In the genomic region with DNA sequence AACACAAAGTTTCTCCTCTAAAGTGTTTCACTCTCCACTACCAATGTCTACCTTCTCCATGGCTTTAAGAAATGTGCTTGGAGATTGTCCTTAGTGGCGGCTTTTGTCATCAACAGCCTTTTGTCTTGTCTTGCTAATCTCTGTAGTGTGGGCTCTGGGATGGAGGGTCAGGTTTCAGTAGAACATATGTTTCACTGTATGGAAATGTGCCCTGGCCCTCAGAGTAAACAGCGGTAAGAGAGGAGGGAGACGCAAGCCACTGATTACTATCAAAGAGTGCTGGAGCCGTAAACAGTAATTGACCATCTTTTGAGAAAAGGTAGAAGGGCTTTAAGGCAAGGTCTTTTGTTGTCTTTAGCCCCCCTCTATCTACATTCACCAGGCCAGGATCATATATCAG, we compare ENCODE assay signal across 23 mouse cellular contexts.
DNase-seq lines count a peak whose midpoint lies in the region; ATAC-seq and TF ChIP-seq lines count a peak whose summit lies in the region.
"Had no signal": no experiment of that assay in that cellular context is flagged by ENCODE, and none has a peak within 500 bp of the region (broad histone marks: within the 10 kb centered on the region; RNA-seq: fewer than 3 reads in every experiment).

No protein-coding gene starts in this region.

- ATAC-seq in hindbrain, embryonic 11.5 days (ENCODE audit: low FRiP score): no peak
- ATAC-seq in hindbrain, embryonic 13.5 days (ENCODE audit: low FRiP score): no peak
- ATAC-seq in neural tube, embryonic 15.5 days (ENCODE audit: low FRiP score): no peak
- no peak for ATAC-seq in embryonic facial prominence, embryonic 12.5 days (ENCODE audit: insufficient number of reproducible peaks, insufficient read depth, low FRiP score, low TSS enrichment)
- no peak for ATAC-seq in limb, embryonic 14.5 days (ENCODE audit: low FRiP score, low read depth)
- ATAC-seq: liver, postnatal 0 days had no signal

- no peaks in the 10 kb centered on the region for H3K4me1 ChIP-seq in hindbrain, embryonic 11.5 days (replicated peaks; ENCODE audit: control insufficient read depth, insufficient read depth, low read length)
- H3K4me1 ChIP-seq in hindbrain, embryonic 13.5 days (replicated peaks): no peaks in the 10 kb centered on the region
- no peaks in the 10 kb centered on the region for H3K4me1 ChIP-seq in neural tube, embryonic 15.5 days
- peaks cover 22% of the 10 kb centered on the region; the same call in 1 of the 2 replicates for H3K4me1 ChIP-seq in embryonic facial prominence, embryonic 12.5 days
- H3K4me1 ChIP-seq in limb, embryonic 14.5 days (ENCODE audit: control insufficient read depth, insufficient read depth, low read length): peaks cover 6% of the 10 kb centered on the region; the same call in 1 of the 2 replicates
- H3K4me1 ChIP-seq: forebrain, embryonic 12.5 days; heart, embryonic 12.5 days; hindbrain, embryonic 15.5 days; neural tube, embryonic 12.5 days had no signal

- no peak overlapping the region for H3K4me2 ChIP-seq in hindbrain, embryonic 11.5 days (replicated peaks; ENCODE audit: low read depth, low read length)
- H3K4me2 ChIP-seq in hindbrain, embryonic 13.5 days: no peak overlapping the region
- H3K4me2 ChIP-seq in neural tube, embryonic 15.5 days: no peak overlapping the region
- H3K4me2 ChIP-seq in embryonic facial prominence, embryonic 12.5 days (replicated peaks): 0 out of 2 replicates have a peak overlapping the region, but pooled peaks have one; percentile 7
- H3K4me2 ChIP-seq in limb, embryonic 14.5 days (replicated peaks; ENCODE audit: low read depth, low read length, severe bottlenecking): peak overlapping the region; percentile 33; the same call in 1 of the 2 replicates
- H3K4me2 ChIP-seq: forebrain, embryonic 12.5 days; heart, embryonic 12.5 days; hindbrain, embryonic 15.5 days; neural tube, embryonic 12.5 days had no signal

- H3K4me3 ChIP-seq in hindbrain, embryonic 11.5 days (ENCODE audit: low read depth, low read length): no peak overlapping the region
- no peak overlapping the region for H3K4me3 ChIP-seq in hindbrain, embryonic 13.5 days
- no peak overlapping the region for H3K4me3 ChIP-seq in neural tube, embryonic 15.5 days (replicated peaks)
- H3K4me3 ChIP-seq in embryonic facial prominence, embryonic 12.5 days: no peak overlapping the region
- H3K4me3 ChIP-seq in limb, embryonic 14.5 days (replicated peaks; ENCODE audit: low read length): 0 out of 2 replicates have a peak overlapping the region, but pooled peaks have one; percentile 1
- H3K4me3 ChIP-seq: forebrain, embryonic 12.5 days; heart, embryonic 12.5 days; hindbrain, embryonic 15.5 days; neural tube, embryonic 12.5 days had no signal

- WGBS in hindbrain, embryonic 11.5 days: 39% methylated on average over 4 of the region's 4 CpGs
- 49% methylated on average over 4 of the region's 4 CpGs for WGBS in hindbrain, embryonic 13.5 days
- WGBS in neural tube, embryonic 15.5 days: 9% methylated on average over 4 of the region's 4 CpGs
- WGBS in embryonic facial prominence, embryonic 12.5 days: 9% methylated on average over 4 of the region's 4 CpGs
- WGBS in limb, embryonic 14.5 days: 7% methylated on average over 4 of the region's 4 CpGs

- peak; percentile 17 for DNase-seq in hindbrain, embryonic 11.5 days (ENCODE audit: low spot score)
- DNase-seq in neural tube, embryonic 10.5 days (ENCODE audit: extremely low spot score, low spot score): peak; percentile 19
- DNase-seq in limb, embryonic 14.5 days (ENCODE audit: low spot score): no peak
- DNase-seq in natural killer cell, adult 2 months (ENCODE audit: low spot score in 2 of 2): no peak
- no peak for DNase-seq in cerebellum, adult 9-10 months
- DNase-seq: adrenal gland, adult 2 months; cerebellum, adult 2 months; gastrocnemius, postnatal 10 days; heart, adult 11 months; heart, postnatal 14 days; kidney, adult 9 months; layer of hippocampus, postnatal 36 days; liver, postnatal 0 days; lung, postnatal 10 days; right cerebral cortex, postnatal 14 days; thymus, postnatal 36 days had no signal

- no peaks in the 10 kb centered on the region for H3K9me3 ChIP-seq in hindbrain, embryonic 11.5 days (ENCODE audit: control insufficient read depth, low read length)
- no peaks in the 10 kb centered on the region for H3K9me3 ChIP-seq in hindbrain, embryonic 13.5 days
- no peaks in the 10 kb centered on the region for H3K9me3 ChIP-seq in neural tube, embryonic 15.5 days (replicated peaks)
- H3K9me3 ChIP-seq in embryonic facial prominence, embryonic 12.5 days: no peaks in the 10 kb centered on the region
- no peaks in the 10 kb centered on the region for H3K9me3 ChIP-seq in limb, embryonic 14.5 days (ENCODE audit: control insufficient read depth, low read length)
- H3K9me3 ChIP-seq: forebrain, embryonic 12.5 days; heart, embryonic 12.5 days; hindbrain, embryonic 15.5 days; neural tube, embryonic 12.5 days had no signal

- no peak overlapping the region for H3K27ac ChIP-seq in hindbrain, embryonic 11.5 days (ENCODE audit: low read depth, low read length)
- H3K27ac ChIP-seq in hindbrain, embryonic 13.5 days: no peak overlapping the region
- no peak overlapping the region for H3K27ac ChIP-seq in neural tube, embryonic 15.5 days (replicated peaks)
- H3K27ac ChIP-seq in embryonic facial prominence, embryonic 12.5 days: no peak overlapping the region; the same call in 1 of the 2 replicates
- no peak overlapping the region for H3K27ac ChIP-seq in limb, embryonic 14.5 days (replicated peaks; ENCODE audit: low read depth, low read length)
- H3K27ac ChIP-seq: forebrain, embryonic 12.5 days; hindbrain, embryonic 15.5 days; neural tube, embryonic 12.5 days had no signal

- TF ChIP-seq POLR2A in limb, embryonic 14.5 days (IDR thresholded peaks at IDR 0.05; ENCODE audit: borderline replicate concordance, extremely low read depth, insufficient read depth, insufficient read length): no peak

- H3K27me3 ChIP-seq in hindbrain, embryonic 11.5 days (ENCODE audit: control insufficient read depth, insufficient read depth, low read length): peaks cover 6% of the 10 kb centered on the region; the same call in 1 of the 2 replicates
- peaks cover 47% of the 10 kb centered on the region for H3K27me3 ChIP-seq in hindbrain, embryonic 13.5 days
- H3K27me3 ChIP-seq in neural tube, embryonic 15.5 days (replicated peaks): peaks cover 43% of the 10 kb centered on the region
- H3K27me3 ChIP-seq in embryonic facial prominence, embryonic 12.5 days: peaks cover 12% of the 10 kb centered on the region
- peaks cover 17% of the 10 kb centered on the region for H3K27me3 ChIP-seq in limb, embryonic 14.5 days (ENCODE audit: control insufficient read depth, insufficient read depth, low read length)

- no peaks in the 10 kb centered on the region for H3K36me3 ChIP-seq in hindbrain, embryonic 11.5 days (ENCODE audit: control insufficient read depth, insufficient read depth, low read length)
- no peaks in the 10 kb centered on the region for H3K36me3 ChIP-seq in hindbrain, embryonic 13.5 days
- H3K36me3 ChIP-seq in neural tube, embryonic 15.5 days: no peaks in the 10 kb centered on the region
- H3K36me3 ChIP-seq in embryonic facial prominence, embryonic 12.5 days: no peaks in the 10 kb centered on the region
- no peaks in the 10 kb centered on the region for H3K36me3 ChIP-seq in limb, embryonic 14.5 days (ENCODE audit: control insufficient read depth, insufficient read depth, low read length)
- H3K36me3 ChIP-seq: forebrain, embryonic 12.5 days; heart, embryonic 12.5 days; hindbrain, embryonic 15.5 days; neural tube, embryonic 12.5 days had no signal

- H3K9ac ChIP-seq in hindbrain, embryonic 11.5 days (ENCODE audit: low read depth, low read length): no peak overlapping the region
- H3K9ac ChIP-seq in hindbrain, embryonic 13.5 days: no peak overlapping the region
- H3K9ac ChIP-seq in neural tube, embryonic 15.5 days (replicated peaks): no peak overlapping the region
- no peak overlapping the region for H3K9ac ChIP-seq in embryonic facial prominence, embryonic 12.5 days
- no peak overlapping the region for H3K9ac ChIP-seq in limb, embryonic 14.5 days (ENCODE audit: low read depth, low read length, severe bottlenecking)
- H3K9ac ChIP-seq: forebrain, embryonic 12.5 days; heart, embryonic 12.5 days; hindbrain, embryonic 15.5 days; liver, postnatal 0 days; neural tube, embryonic 12.5 days had no signal

Comparison
In these comparisons a context has a peak if more than half of its experiments do, and no peak if none do; other contexts are left out.
1. DNase-seq: peak in hindbrain, embryonic 11.5 days (single experiment) and neural tube, embryonic 10.5 days (single experiment); none in limb, embryonic 14.5 days (single experiment), natural killer cell, adult 2 months (0 of 2) and cerebellum, adult 9-10 months (single experiment).
2. H3K4me2 ChIP-seq: peak in embryonic facial prominence, embryonic 12.5 days (single experiment) and limb, embryonic 14.5 days (single experiment); none in hindbrain, embryonic 11.5 days (single experiment), hindbrain, embryonic 13.5 days (single experiment) and neural tube, embryonic 15.5 days (single experiment).